Mouse (Mus musculus): ENCODE data around the gene Zfp143. TPM values are rescaled to one million over a fixed set of nuclear protein-coding genes. Genes with fewer than 3 reads are reported as not detected.
"Not testable (repeated sequence)": the region's sequence is repeated elsewhere in the genome, so short reads cannot be mapped to it uniquely, and the experiment has no call there.

The Zfp143 gene
- total RNA-seq, 2 experiments from 2014 or later = 10.9 to 13.0 TPM

DNA sequence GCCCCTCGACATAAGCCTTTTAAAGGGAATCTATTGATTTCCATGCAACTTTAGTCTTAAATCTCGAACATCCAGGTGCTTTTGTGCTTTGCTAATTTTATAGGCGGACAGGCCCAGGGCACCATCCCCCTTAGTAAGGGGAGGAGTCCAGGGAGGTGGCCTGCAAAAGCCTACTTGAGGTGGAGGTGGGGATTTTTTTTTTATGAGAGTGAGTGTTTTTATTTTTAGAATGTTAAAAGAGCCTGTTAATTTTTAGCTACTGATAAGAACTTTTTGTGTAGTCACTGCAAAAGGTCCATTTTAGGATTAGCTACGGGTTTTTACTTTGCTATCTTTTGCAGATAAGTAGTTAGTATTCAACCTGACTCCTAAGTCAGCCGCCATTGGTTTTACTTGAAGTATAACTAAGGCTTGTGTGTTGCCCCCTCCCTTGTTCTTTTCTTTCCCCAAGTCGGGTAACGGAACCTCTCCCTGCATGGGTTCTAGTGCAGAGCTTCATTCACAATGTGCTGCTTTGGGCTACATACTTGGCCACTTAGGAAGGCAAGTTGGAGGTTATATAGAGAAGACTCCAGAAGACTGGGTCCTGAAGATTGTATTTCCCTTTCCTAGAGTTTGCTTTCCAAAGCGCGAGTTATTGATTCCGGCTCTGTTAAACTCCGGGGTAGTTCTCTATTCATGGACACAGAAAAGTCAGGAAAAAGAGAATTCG lies 63.0 kb downstream of the Zfp143 start:
- DNase-seq (ENCODE audit: low spot score in 2 of 2) = no peak

DNA sequence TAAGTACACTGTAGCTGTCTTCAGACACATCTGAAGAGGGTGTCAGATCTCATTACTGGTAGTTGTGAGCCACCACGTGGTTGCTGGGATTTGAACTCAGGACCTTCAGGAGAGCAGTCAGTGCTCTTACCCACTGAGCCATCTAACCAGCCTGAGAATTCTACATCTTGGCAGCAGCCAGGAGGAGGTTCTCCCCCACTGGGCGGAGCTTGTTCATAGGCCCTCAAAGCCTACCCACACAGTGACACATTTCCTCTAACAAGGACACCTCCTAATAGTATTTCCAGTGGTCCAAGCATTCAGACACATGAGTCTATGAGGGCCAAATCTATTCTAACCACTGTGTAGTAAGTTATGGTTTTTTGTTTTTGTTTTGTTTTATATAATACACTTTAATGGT lies 67.5 kb downstream of the Zfp143 start:
- no peak for DNase-seq (ENCODE audit: low spot score in 2 of 2)

DNA sequence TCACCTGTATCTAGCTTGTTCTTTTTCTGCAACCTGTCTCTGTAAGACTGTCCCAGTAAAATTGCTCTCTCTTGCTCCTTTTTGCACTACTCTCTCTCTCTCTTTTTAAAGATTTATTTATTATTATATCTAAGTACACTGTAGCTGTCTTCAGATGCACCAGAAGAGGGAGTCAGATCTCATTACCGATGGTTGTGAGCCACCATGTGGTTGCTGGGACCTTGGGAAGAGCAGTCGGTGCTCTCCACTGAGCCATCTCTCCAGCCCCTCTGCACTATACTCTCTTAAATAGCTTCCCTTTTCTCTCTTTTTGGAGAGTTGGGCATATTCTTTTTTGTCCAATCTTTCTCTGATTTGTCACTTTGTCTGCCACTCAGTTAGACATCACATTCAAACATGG lies 71.3 kb downstream of the Zfp143 start:
- DNase-seq (ENCODE audit: low spot score in 2 of 2) = not testable (repeated sequence)

DNA sequence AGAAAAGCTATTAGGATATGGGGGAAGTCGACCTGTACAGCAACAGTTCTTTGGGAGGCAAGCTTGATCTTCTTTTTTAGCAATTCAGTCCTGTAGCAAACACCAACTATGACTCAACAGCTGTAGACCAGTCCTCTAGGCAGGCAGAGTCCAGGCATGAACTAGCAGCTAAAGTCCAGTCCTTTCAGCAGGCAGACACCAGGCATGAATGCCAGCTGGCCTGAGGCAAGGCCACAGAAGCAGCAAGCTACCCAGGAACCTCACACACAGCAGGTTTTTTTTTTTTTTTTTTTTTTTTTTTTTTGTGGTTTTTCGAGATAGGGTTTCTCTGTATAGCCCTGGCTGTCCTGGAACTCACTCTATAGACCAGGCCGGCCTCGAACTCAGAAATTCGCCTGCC lies 73.0 kb downstream of the Zfp143 start:
- DNase-seq (ENCODE audit: low spot score in 2 of 2) = no peak

DNA sequence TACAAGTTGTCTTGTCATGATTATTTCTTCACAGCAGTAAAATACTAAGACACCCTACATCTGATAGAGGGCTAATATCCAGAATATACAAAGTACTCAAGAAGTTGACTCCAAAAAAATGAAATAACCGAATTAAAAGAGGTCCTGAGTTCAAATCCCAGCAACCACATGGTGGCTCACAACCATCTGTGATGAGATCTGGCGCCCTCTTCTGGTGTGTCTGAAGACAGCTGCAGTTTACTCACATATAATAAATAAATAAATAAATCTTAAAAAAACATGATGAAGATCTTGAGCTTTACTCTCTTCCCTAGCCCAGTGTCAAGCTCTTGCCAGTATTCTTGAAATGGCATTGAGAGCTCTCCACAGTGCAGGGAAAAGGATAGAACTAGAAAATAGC lies 77.5 kb downstream of the Zfp143 start:
- DNase-seq (ENCODE audit: low spot score in 2 of 2) = no peak

DNA sequence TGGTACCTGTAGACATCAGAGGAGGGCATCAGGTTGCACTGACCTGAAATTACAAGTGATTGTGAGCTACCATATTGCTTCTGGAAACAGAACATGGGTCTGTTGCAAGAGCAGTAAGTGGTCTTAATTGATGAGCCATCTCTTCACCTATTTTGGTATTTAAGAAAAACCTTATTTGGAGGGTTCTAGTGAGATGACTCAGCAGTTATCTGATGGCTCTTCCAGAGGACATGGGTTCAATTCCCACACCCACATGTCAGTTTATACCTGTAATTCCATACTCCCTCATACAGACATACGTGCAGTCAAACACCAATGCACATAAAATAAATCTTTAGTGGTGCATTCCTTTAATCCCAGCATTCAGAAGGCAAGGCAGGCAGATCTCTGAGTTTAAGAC lies 82.8 kb downstream of the Zfp143 start:
- DNase-seq (ENCODE audit: low spot score in 2 of 2) = no peak

Other genes starting within 250 kb of the Zfp143 start
- 1 to 10 TPM in 1 of 2 experiments, under 1 TPM in 1; 0.93 to 1.1 TPM for gene Scube2, start 195.5 kb upstream of the Zfp143 start, total RNA-seq (2021)
- gene Dennd5a, start 100.7 kb upstream of the Zfp143 start, total RNA-seq (2021) = 100 to 1,000 TPM; 222 to 227 TPM
- gene Tmem41b, start 74.3 kb upstream of the Zfp143 start, total RNA-seq (2021) = 10 to 100 TPM; 55.1 to 61.4 TPM
- 100 to 1,000 TPM in 1 of 2 experiments, 10 to 100 TPM in 1; 98.4 to 106 TPM for gene Ipo7, start 42.9 kb upstream of the Zfp143 start, total RNA-seq (2021)
- 10 to 100 TPM; 27.3 to 27.4 TPM for gene Wee1, start 60.8 kb downstream of the Zfp143 start, total RNA-seq (2021)
- gene Swap70, start 160.5 kb downstream of the Zfp143 start, total RNA-seq (2021) = 10 to 100 TPM; 12.3 to 13.1 TPM

All from left cerebral cortex, adult 18-20 months (tissue).